Mouse (Mus musculus): ENCODE measurements at regions not wholly inside any gene's neighbourhood (a gene's known extent, or its start where the extent isn't known, plus 50 kb on each side); places are given as distances from the start of the nearest gene placed in this dataset.

DNA sequence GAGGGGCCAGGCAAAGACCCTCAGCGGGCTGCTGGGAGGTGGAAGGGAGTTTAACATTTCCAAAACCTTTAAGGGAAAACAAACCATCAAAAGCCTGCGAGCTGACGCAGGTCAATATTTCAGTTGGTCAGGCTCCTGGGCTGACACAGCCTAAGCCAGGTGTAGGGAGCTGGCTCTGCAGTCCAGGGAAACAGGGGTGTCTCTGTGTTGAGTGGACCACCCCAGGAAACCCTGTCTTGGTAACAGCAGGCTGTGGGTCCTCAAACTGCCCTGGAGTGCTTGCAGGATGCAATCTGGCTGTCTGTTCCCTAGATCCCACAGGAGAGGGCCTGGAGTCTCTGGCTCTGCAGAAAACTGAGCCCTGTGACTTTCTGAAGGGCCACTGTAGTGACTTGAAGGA, 236.2 kb upstream of the Tle3 start:
- no peak for DNase-seq (ENCODE audit: low spot score)
- peaks cover 4% of the 10 kb centered on the region; the same call in 1 of the 2 replicates for H3K27me3 ChIP-seq (ENCODE audit: insufficient read depth, low read length)
- TF ChIP-seq CTCF (IDR thresholded peaks at IDR 0.05) = no peak
- no peaks in the 10 kb centered on the region for H3K36me3 ChIP-seq (ENCODE audit: insufficient read depth, low read length)
- H3K4me1 ChIP-seq (ENCODE audit: insufficient read depth, low read length) = no peaks in the 10 kb centered on the region
- 57% methylated on average over 3 of the region's 3 CpGs for WGBS
- no peaks in the 10 kb centered on the region for H3K9me3 ChIP-seq (ENCODE audit: low read length)
- no peak overlapping the region for H3K4me2 ChIP-seq (ENCODE audit: low read depth, low read length, poor library complexity, severe bottlenecking)
- H3K9ac ChIP-seq (replicated peaks; ENCODE audit: low read length, poor library complexity, severe bottlenecking) = no peak overlapping the region
- ATAC-seq (ENCODE audit: low FRiP score) = no peak
- no peak overlapping the region for H3K4me3 ChIP-seq (ENCODE audit: low read depth, low read length)
- no peak overlapping the region for H3K27ac ChIP-seq (ENCODE audit: low read depth, low read length)

- ATAC-seq (ENCODE audit: low FRiP score) (no peak), DNase-seq (ENCODE audit: low spot score) (no peak)
- no peaks in the 10 kb centered on the region for H3K9me3 ChIP-seq (ENCODE audit: low read length)
- H3K27me3 ChIP-seq (ENCODE audit: insufficient read depth, low read length) = peaks cover 4% of the 10 kb centered on the region; the same call in 1 of the 2 replicates
- H3K4me2 ChIP-seq (ENCODE audit: low read depth, low read length, poor library complexity, severe bottlenecking) = no peak overlapping the region
- no peak overlapping the region for H3K9ac ChIP-seq (replicated peaks; ENCODE audit: low read length, poor library complexity, severe bottlenecking)
- no peak overlapping the region for H3K4me3 ChIP-seq (ENCODE audit: low read depth, low read length)
- TF ChIP-seq CTCF (IDR thresholded peaks at IDR 0.05) = no peak
- 79% methylated on average over 11 of the region's 11 CpGs for WGBS
- H3K27ac ChIP-seq (ENCODE audit: low read depth, low read length) = no peak overlapping the region
- no peaks in the 10 kb centered on the region for H3K36me3 ChIP-seq (ENCODE audit: insufficient read depth, low read length)
- H3K4me1 ChIP-seq (ENCODE audit: insufficient read depth, low read length) = no peaks in the 10 kb centered on the region
Observed at GRCm38 (mm10) chr9:61138741-61139368, 233.3 kb upstream of the Tle3 start.

- H3K27me3 ChIP-seq (ENCODE audit: insufficient read depth, low read length) = peaks cover 4% of the 10 kb centered on the region; the same call in 1 of the 2 replicates
- no peak for DNase-seq (ENCODE audit: low spot score)
Observed at GRCm38 (mm10) chr9:61143101-61143500, 229.1 kb upstream of the Tle3 start.

GRCm38 (mm10) chr9:61144685-61145318, 227.4 kb upstream of the Tle3 start:
- no peaks in the 10 kb centered on the region for H3K9me3 ChIP-seq (ENCODE audit: low read length)
- no peak overlapping the region for H3K27ac ChIP-seq (ENCODE audit: low read depth, low read length)
- no peak overlapping the region for H3K4me2 ChIP-seq (ENCODE audit: low read depth, low read length, poor library complexity, severe bottlenecking)
- H3K4me3 ChIP-seq (ENCODE audit: low read depth, low read length) = no peak overlapping the region
- ATAC-seq (ENCODE audit: low FRiP score) (no peak), DNase-seq (ENCODE audit: low spot score) (peak; percentile 68)
- no peaks in the 10 kb centered on the region for H3K36me3 ChIP-seq (ENCODE audit: insufficient read depth, low read length)
- 65% methylated on average over 11 of the region's 11 CpGs for WGBS
- no peaks in the 10 kb centered on the region for H3K4me1 ChIP-seq (ENCODE audit: insufficient read depth, low read length)
- peaks cover 4% of the 10 kb centered on the region; the same call in 1 of the 2 replicates for H3K27me3 ChIP-seq (ENCODE audit: insufficient read depth, low read length)
- no peak overlapping the region for H3K9ac ChIP-seq (replicated peaks; ENCODE audit: low read length, poor library complexity, severe bottlenecking)
- no peak for TF ChIP-seq CTCF (IDR thresholded peaks at IDR 0.05)

More at GRCm38 (mm10) chr9:61143101-61143500, 229.1 kb upstream of the Tle3 start:
- Histone ChIP-seq H3K4me2 (ENCODE audit: low read depth, low read length, poor library complexity, severe bottlenecking) (no peak overlapping the region), H3K4me1 (ENCODE audit: insufficient read depth, low read length) (no peaks in the 10 kb centered on the region), H3K36me3 (ENCODE audit: insufficient read depth, low read length) (no peaks in the 10 kb centered on the region), H3K4me3 (ENCODE audit: low read depth, low read length) (no peak overlapping the region), H3K9ac (replicated peaks; ENCODE audit: low read length, poor library complexity, severe bottlenecking) (no peak overlapping the region), H3K9me3 (ENCODE audit: low read length) (no peaks in the 10 kb centered on the region), H3K27ac (ENCODE audit: low read depth, low read length) (no peak overlapping the region)
- WGBS = 87% methylated on average over 6 of the region's 6 CpGs
- TF ChIP-seq CTCF (IDR thresholded peaks at IDR 0.05) = no peak
- ATAC-seq (ENCODE audit: low FRiP score) = no peak

DNA sequence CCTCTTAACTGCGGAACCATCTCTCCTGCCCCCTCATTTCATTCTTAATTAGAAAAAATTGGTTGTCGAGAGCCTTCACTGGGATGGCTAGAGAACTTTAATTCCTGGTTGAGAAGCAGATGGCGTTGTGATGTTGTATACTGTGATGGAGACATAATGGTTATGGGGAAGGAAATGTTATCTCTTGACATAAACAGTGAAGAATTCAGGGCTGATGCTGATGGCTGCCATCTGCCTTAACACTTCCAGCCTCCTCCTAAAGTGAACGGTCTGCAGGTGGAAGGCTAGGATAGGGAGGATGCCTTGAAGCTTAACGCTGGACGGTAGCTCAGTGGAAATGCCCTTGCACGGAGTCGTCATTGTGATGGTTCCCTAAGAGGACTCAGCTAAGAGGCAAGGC, 226.4 kb upstream of the Tle3 start:
- TF ChIP-seq CTCF (IDR thresholded peaks at IDR 0.05) = no peak
- H3K4me1 ChIP-seq (ENCODE audit: insufficient read depth, low read length) = no peaks in the 10 kb centered on the region
- 92% methylated on average over 8 of the region's 8 CpGs for WGBS
- H3K9ac ChIP-seq (replicated peaks; ENCODE audit: low read length, poor library complexity, severe bottlenecking) = no peak overlapping the region
- H3K4me2 ChIP-seq (ENCODE audit: low read depth, low read length, poor library complexity, severe bottlenecking) = no peak overlapping the region
- DNase-seq (ENCODE audit: low spot score) = no peak
- H3K4me3 ChIP-seq (ENCODE audit: low read depth, low read length) = no peak overlapping the region
- H3K36me3 ChIP-seq (ENCODE audit: insufficient read depth, low read length) = no peaks in the 10 kb centered on the region
- ATAC-seq (ENCODE audit: low FRiP score) = no peak
- no peaks in the 10 kb centered on the region for H3K27me3 ChIP-seq (ENCODE audit: insufficient read depth, low read length)
- H3K9me3 ChIP-seq (ENCODE audit: low read length) = no peaks in the 10 kb centered on the region
- no peak overlapping the region for H3K27ac ChIP-seq (ENCODE audit: low read depth, low read length)

DNA sequence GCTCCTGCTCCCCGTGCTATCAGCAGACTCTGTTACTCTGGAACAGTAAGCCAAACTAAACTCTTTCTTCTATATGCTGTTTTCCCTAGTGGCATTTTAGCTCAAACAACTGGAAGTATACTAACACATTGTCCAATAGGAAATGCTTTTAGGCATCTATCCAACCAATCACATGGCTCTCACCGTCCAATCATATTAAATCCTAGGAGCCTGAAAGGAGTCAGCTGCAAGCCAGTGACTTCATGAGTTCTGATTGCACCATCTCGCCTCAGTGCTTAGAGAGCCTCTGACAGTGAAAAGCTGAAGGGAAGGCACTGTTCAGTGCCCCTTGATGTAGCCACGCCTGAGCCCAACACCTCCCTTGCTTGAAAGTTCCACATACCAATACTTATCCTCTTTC, 221.0 kb upstream of the Tle3 start:
- H3K27ac ChIP-seq (ENCODE audit: low read depth, low read length) = no peak overlapping the region
- 82% methylated on average over 4 of the region's 4 CpGs for WGBS
- no peak overlapping the region for H3K9ac ChIP-seq (replicated peaks; ENCODE audit: low read length, poor library complexity, severe bottlenecking)
- no peaks in the 10 kb centered on the region for H3K9me3 ChIP-seq (ENCODE audit: low read length)
- DNase-seq (ENCODE audit: low spot score) (no peak), ATAC-seq (ENCODE audit: low FRiP score) (no peak)
- no peaks in the 10 kb centered on the region for H3K36me3 ChIP-seq (ENCODE audit: insufficient read depth, low read length)
- no peaks in the 10 kb centered on the region; the same call in 1 of the 2 replicates for H3K4me1 ChIP-seq (ENCODE audit: insufficient read depth, low read length)
- H3K4me3 ChIP-seq (ENCODE audit: low read depth, low read length) = no peak overlapping the region
- no peak for TF ChIP-seq CTCF (IDR thresholded peaks at IDR 0.05)
- no peak overlapping the region for H3K4me2 ChIP-seq (ENCODE audit: low read depth, low read length, poor library complexity, severe bottlenecking)
- no peaks in the 10 kb centered on the region for H3K27me3 ChIP-seq (ENCODE audit: insufficient read depth, low read length)
